Mouse (Mus musculus) lung, postnatal 0 days (tissue): ENCODE measurements around the gene Gm49450.

Source experiments
- CTCF ChIP-seq: IDR thresholded peaks from 2 replicates; pipeline ENCODE4 v1.5.1; 2016; ENCODE audit warnings: antibody characterized with exemption, mild to moderate bottlenecking
- EP300 ChIP-seq: IDR thresholded peaks from 2 replicates; pipeline ENCODE4 v1.6.1; 2016; ENCODE audit warnings: antibody characterized with exemption, mild to moderate bottlenecking, control low read depth

DNA sequence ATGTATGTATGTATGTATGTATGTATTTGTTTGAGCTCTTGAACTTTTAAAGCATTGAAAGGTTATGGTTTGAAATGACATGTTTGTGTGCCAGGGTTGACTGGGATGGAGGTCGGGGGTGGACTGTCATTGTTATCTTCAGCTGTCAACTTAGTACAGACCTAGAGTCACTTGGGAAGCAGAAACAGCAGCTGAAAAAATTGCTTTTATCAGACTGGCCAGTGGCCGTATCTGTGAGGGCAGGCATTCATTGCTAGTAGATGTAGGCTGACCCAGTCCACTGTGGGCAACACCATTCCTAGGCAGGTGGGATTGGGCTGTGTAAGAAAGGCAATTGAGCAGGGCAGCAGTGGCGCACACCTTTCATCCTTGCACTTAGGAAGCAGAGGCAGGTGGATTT lies 6.2 kb upstream of the Gm49450 start:
- TF ChIP-seq CTCF (no peak), EP300 (no peak)
